ENCODE assay signal across 10 mouse cellular contexts in the genomic region with DNA sequence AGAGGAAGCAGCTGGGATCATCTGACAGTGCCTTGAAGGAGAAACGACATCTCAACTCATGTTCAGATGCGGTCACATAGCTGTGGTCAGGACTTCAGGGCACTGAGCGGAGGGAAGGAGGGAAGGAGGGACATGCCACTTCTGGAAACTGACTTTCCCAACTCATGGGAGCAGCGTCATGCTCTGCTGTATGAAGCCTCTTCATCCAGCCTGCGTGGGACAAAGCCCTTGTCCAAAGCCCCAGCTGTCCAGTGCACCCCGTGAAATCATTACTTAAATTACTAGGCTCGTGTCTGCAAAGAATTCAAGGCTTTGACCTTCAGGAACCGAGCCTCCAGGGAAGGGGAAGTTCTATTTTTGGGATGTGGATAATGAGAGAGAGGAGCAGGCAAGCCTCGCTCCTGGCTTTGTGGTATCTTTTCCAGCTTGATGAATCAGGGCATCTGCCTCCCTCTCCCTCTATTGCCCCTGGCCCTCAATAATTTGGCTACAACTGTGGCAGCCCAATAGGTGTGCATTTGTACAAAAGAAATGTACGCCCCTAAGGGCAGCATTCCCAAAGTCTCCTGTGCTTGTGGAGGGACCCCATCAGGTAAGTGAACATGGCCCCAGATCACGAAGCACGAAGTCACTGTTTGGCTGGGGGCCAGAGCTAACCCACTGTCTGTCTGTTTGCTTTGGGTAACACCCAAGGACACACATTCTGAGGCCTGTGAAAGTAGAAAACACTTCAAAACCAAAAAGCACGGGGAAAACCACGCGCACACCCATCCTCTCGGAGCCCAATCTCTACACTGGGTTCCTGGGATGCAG. TPM values are rescaled to one million over a fixed set of nuclear protein-coding genes. Genes with fewer than 3 reads are reported as not detected.
DNase-seq lines count a peak whose midpoint lies in the region; ATAC-seq and TF ChIP-seq lines count a peak whose summit lies in the region.
"Had no signal": no experiment of that assay in that cellular context is flagged by ENCODE, and none has a peak within 500 bp of the region (broad histone marks: within the 10 kb centered on the region; RNA-seq: fewer than 3 reads in every experiment).

No protein-coding gene starts in this region.

- H3K4me1 ChIP-seq in heart, adult 2 months (ENCODE audit: control insufficient read depth, insufficient read depth, low read length) = peaks cover 18% of the 10 kb centered on the region

- no peak for ATAC-seq in cerebellum, adult (ENCODE audit: insufficient number of reproducible peaks, low FRiP score, low TSS enrichment)

- no peak for TF ChIP-seq CTCF in gastrocnemius, adult 2 months (IDR thresholded peaks at IDR 0.05)
- TF ChIP-seq CTCF in heart, adult 2 months (IDR thresholded peaks at IDR 0.05) = no peak

- peak overlapping the region; percentile 79 for H3K27ac ChIP-seq in gastrocnemius, adult 2 months
- H3K27ac ChIP-seq in heart, adult 2 months = peak overlapping the region; percentile 71

- TF ChIP-seq POLR2A in heart, adult 2 months (IDR thresholded peaks at IDR 0.05; ENCODE audit: insufficient read depth, low read depth, low read length) = no peak

- H3K36me3 ChIP-seq in heart, adult 2 months (ENCODE audit: control insufficient read depth, insufficient read depth, low read length) = no peaks in the 10 kb centered on the region

- H3K4me3 ChIP-seq in gastrocnemius, adult 2 months = peak overlapping the region; percentile 2
- no peak overlapping the region for H3K4me3 ChIP-seq in heart, adult 2 months

- intact Hi-C loops in gastrocnemius, adult 2 months (cut with DNase I) = no loop called here
- intact Hi-C loops in heart, adult 2 months (cut with DNase I) = no loop called here

- WGBS in heart, adult 2 months = 13% methylated on average over 16 of the region's 16 CpGs

- DNase-seq in gastrocnemius, adult 2 months = no peak
- no peak for DNase-seq in gastrocnemius, postnatal 25 days
- DNase-seq in Muller cell, postnatal 12 days (ENCODE audit: inconsistent ontology term) = peak; percentile 81
- peak in 1 of 2 experiments; percentile 45 for DNase-seq in heart, adult 2 months
- peak; percentile 49 to 68 for DNase-seq in kidney, postnatal 4 days
- DNase-seq in MN1 (ENCODE audit: low spot score) = no peak
- DNase-seq in right cerebral cortex, postnatal 36 days (ENCODE audit: low spot score in 2 of 2) = no peak
- DNase-seq: liver had no signal

- no peak overlapping the region for H3K9ac ChIP-seq in heart, adult 2 months (ENCODE audit: low read depth, low read length)

- H3K27me3 ChIP-seq in heart, adult 2 months (ENCODE audit: control insufficient read depth, insufficient read depth, low read length) = no peaks in the 10 kb centered on the region

- H3K79me2 ChIP-seq in heart, adult 2 months (replicated peaks; ENCODE audit: control insufficient read depth, insufficient read depth, low read length) = no peaks in the 10 kb centered on the region

- 0 out of 2 replicates have a peak, but pooled peaks have one; percentile 12 for TF ChIP-seq EP300 in heart, adult 2 months (IDR thresholded peaks at IDR 0.05; ENCODE audit: insufficient read depth, low read depth, low read length)

RNA-seq across cellular contexts. Expression of gene Sphk1, which starts 7.6 kb away (rescaled TPM):
- total RNA-seq in gastrocnemius, adult 2 months (2021) = 1 to 10 TPM in 1 of 2 experiments, under 1 TPM in 1; 0.36 to 1.7 TPM
- 1 to 10 TPM in 1 of 2 experiments, under 1 TPM in 1; 0.94 to 2.0 TPM for total RNA-seq in gastrocnemius, postnatal 25 days (2021)
- total RNA-seq in heart, adult 2 months (2021) = 1 to 10 TPM in 1 of 2 experiments, under 1 TPM in 1; 0.98 to 1.1 TPM
- 3.2 and 3.3 TPM in 2 replicates for polyA plus RNA-seq in heart, adult 2 months (2012; rRNA removed)
- total RNA-seq: neutrophil, adult 5-6 weeks had no signal

RNA-seq across cellular contexts. Expression of gene Prpsap1, which starts 29.1 kb away (rescaled TPM):
- total RNA-seq in gastrocnemius, adult 2 months (2021) = 10 to 100 TPM; 14.2 to 15.1 TPM
- total RNA-seq in gastrocnemius, postnatal 25 days (2021) = 10 to 100 TPM; 17.0 to 18.9 TPM
- 10 to 100 TPM; 28.9 to 30.0 TPM for total RNA-seq in heart, adult 2 months (2021)
- 37.3 and 39.1 TPM in 2 replicates for polyA plus RNA-seq in heart, adult 2 months (2012; rRNA removed)

RNA-seq across cellular contexts. Expression of gene Qrich2, which starts 57.1 kb away (rescaled TPM):
- total RNA-seq in gastrocnemius, adult 2 months (2021) = under 1 TPM in 1 of 2 experiments, not detected in 1; 0.06 TPM
- total RNA-seq in gastrocnemius, postnatal 25 days (2021) = not detected
- not detected for total RNA-seq in heart, adult 2 months (2021)
- polyA plus RNA-seq in heart, adult 2 months (2012; rRNA removed) = 0.18 and 0.23 TPM in 2 replicates
- total RNA-seq: neutrophil, adult 5-6 weeks had no signal

RNA-seq across cellular contexts. Expression of gene Ube2o, which starts 58.2 kb away (rescaled TPM):
- 10 to 100 TPM; 19.4 to 22.9 TPM for total RNA-seq in gastrocnemius, adult 2 months (2021)
- 10 to 100 TPM; 17.9 to 20.4 TPM for total RNA-seq in gastrocnemius, postnatal 25 days (2021)
- total RNA-seq in heart, adult 2 months (2021) = 10 to 100 TPM; 24.8 to 36.3 TPM
- 22.6 and 26.4 TPM in 2 replicates for polyA plus RNA-seq in heart, adult 2 months (2012; rRNA removed)

Comparison
In these comparisons a context has a peak if more than half of its experiments do, and no peak if none do; other contexts are left out.
1. DNase-seq: peak in Muller cell, postnatal 12 days (single experiment) and kidney, postnatal 4 days (2 of 2); none in gastrocnemius, adult 2 months (single experiment), gastrocnemius, postnatal 25 days (single experiment), MN1 (single experiment) and right cerebral cortex, postnatal 36 days (0 of 2).